Mouse (Mus musculus): ENCODE measurements around the gene Tmem150b. TPM values are rescaled to one million over a fixed set of nuclear protein-coding genes. Genes with fewer than 3 reads are reported as not detected.

Gene Tmem150b
- not detected for total RNA-seq (2021)
- long read RNA-seq, experiment 1 = 0 reads
- long read RNA-seq, experiment 2 = 0 reads

DNA sequence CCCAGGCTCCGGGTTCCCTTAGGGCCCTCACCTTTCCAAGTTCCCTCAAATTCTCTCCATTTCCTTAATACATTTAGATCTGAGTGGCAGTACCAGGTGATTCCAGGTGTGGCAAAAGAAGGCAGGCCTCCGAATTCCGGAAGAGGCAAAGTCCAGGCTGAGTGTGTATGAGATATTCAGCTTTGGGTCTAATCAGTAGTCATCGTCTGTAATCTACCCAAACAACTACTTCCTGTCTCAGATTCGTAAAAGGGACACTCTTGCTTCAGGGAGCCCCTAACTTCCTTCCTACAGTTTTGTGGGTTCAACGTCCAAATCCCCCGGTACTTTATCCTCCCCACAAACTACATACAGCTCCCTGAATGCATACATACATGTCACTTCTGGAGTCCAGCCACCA, at the start of gene Tmem150b:
Gene Tmem150b, minus strand, starts transcription at position 81 of the 400 bp plus-strand sequence.
- no peak for DNase-seq (ENCODE audit: low spot score in 2 of 2)

DNA sequence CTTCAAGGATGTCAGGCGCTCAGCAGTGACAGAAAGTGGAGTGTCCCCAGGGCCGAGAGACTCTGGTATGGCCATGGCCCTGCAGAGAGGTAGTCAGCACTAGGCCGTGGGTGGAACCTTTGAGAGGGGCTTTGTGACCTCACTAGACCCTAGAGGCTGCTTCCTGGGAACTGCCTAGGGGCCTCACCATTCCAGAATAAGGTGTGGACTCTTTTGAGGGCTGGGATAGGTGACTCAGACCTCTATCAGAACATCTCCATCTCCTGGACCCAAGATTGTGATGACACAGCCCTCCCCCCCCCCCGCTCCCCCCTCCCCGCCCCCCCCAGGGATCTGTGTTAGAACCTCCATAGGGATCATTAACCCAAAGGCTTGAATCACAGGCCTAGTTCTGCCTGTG, 46.2 kb upstream of the Tmem150b start, which contains the start of gene Fam71e2:
Gene Fam71e2, minus strand, starts transcription at position 101 of the 400 bp plus-strand sequence.
- DNase-seq (ENCODE audit: low spot score in 2 of 2) = no peak

DNA sequence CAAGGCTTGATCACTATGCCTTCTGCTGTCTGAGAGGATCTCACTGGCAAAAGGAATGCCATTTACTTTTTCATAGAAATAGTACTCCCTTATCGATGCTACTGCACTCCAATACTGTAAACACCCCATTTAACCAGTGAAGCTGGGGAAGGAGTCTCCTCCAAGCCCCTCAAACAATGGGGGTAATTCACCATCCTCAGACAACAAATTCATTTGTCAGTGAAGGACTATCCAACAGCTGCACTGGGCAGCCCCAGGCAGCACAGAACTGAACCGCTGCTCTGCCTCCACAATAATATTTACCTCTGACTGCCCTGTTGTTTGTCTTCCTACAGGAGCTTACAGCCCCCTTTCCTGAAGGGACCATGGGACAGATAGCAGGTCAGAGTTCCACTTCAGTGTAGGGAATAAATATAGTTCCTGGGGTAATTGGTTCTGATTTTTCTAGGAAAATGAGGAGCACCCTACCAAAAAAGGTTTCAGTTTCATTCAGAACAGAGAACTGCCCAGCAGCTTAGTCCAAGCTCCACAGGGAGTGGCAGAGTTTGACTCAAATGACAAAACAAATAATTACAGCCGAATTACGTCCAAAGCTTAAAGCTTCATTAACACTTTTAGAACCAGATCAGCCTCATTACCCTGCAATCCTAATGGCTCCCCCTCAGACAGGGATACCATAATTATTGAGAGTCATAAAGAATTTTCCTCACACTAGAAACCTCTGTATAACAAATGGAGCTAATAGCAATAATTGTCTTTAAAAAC, 40.1 kb upstream of the Tmem150b start:
- DNase-seq (ENCODE audit: low spot score in 2 of 2) = no peak

DNA sequence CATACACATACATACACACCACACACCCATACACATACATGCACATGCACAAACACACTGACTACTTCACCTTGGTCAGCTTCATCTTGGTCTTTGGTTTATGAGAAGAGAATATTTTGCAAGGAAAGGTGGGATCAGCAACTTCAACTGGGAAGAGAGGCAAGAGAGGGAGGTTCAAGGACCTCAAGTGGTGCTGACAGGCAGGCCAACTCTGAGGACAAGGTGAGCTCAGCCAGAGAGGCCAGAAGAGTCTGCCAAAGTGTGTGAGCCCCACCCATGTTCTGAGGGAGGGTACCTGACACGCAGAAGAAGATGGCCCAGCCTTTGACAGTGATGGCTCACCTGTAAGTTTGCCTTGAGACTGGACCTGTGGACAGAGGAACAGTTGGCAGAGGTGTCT, 34.6 kb upstream of the Tmem150b start:
- DNase-seq (ENCODE audit: low spot score in 2 of 2) = no peak

DNA sequence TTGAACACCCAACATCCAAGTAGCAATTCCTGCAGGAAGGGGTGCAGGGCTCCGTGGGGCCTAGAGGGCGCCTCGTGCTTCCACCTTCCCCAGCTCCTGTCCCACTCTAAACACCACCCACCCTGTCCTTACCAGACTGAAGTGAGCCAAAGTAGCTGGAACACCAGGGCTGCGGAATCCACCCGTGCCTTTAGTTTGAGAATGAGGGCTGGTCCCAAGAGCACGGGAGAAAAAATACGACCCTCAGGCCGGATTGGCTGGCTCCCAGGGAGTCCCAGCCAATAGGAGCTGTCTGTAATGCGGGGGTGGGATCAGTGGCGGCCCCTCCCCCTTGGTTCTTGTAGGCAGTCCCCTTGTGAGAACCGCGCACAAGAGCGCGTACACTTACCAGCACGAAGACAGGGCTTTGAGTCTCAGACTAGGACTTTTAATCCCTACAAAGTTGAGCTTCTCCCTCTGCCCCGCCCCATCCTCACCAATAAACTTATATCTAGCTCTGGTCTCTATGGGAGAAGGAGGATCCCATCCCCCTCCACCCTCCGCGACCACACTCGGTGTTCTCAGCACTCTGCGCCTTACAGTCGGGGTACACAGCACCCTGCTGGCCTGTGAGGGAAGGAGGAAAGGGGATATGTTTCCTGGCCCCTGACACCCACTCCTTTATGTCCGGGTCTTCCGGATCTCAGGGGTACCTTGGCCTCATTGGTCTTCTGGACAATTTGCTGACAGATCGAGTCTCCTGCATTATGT, 27.9 kb upstream of the Tmem150b start, which contains the start of gene Cox6b2:
Gene Cox6b2, minus strand, starts transcription at position 274 of the 750 bp plus-strand sequence.
- DNase-seq (ENCODE audit: low spot score in 2 of 2) = peak; percentile 54 to 74

DNA sequence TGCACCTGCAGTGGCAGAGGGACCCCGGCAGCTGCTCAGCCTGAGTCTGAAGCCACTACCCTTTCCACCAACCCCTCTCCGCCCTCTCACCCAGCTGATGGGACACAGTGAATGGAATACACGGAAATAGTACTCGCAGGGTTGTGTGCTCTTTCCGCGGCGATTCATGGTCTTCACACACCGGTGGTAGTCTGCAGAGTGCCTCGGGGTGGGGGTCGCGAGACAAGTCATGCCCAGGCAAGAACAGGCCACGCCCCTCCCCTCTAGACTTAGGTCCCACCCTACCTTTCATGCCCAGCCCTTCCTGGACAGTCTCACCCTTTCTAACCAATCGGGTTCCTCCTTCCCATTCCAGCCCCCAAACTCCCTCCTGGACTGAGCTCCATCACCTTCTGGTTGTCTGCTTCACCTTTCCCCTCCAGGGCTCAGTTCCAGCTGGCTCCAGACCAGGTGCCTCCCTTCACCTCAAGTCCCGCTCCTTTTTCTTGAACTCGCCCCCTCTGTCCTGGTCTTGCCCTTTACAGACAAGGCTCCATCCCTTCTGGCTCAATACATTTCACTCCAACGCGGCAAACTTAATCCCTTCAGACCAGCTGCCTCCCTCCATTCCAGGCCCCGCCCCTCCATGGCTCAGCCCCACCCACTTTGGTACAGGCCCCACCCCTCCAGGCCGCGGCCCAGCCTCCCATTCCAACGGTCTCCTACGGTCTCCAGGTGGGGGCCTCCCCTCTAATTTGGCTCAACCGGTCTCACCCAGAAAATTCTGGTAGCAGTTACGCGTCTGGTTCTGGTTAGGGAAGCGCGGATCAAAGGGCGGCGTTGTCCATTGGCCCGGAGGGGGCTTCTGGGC, 27.1 kb upstream of the Tmem150b start:
- no peak for DNase-seq (ENCODE audit: low spot score in 2 of 2)

DNA sequence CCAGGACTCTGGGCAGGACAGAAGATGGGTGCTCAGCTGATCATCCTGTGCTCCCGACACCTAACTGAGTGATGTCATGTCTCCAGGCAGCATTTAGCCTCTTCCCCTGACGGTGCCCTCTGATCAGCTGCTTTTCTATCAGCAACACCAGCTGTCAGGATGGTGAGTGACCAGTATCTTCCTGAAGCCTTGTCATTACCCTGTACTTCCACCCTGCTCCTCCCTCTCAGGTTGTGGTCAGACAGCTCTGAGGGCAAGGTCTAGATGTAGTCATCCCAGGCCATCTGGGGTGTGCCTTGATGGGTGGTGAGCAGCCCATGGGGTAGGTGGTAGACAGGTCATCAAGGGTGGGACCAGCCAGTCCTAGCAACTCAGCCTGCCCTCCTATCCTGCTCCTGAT, 24.1 kb upstream of the Tmem150b start:
- DNase-seq (ENCODE audit: low spot score in 2 of 2) = no peak

DNA sequence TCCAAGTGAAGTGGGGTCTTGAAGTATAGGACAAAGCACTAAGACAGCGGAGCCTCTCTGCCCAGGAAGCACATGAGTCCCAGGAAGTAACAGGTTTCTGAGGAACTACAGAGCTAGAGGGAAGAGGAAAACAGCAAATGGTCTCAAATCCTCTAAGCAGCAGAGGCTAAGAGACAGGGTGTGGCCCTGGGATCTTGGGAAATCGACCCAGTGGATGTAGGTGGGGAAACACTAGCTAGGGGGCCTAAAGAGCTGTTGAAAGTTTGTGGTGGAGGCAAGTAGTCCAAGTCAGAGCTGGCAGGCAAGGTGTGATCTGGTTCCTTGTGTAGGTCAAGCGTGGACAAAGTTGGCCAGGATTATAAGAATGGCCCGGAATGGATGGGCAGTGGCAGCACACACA, 23.3 kb upstream of the Tmem150b start:
- DNase-seq (ENCODE audit: low spot score in 2 of 2) = no peak

DNA sequence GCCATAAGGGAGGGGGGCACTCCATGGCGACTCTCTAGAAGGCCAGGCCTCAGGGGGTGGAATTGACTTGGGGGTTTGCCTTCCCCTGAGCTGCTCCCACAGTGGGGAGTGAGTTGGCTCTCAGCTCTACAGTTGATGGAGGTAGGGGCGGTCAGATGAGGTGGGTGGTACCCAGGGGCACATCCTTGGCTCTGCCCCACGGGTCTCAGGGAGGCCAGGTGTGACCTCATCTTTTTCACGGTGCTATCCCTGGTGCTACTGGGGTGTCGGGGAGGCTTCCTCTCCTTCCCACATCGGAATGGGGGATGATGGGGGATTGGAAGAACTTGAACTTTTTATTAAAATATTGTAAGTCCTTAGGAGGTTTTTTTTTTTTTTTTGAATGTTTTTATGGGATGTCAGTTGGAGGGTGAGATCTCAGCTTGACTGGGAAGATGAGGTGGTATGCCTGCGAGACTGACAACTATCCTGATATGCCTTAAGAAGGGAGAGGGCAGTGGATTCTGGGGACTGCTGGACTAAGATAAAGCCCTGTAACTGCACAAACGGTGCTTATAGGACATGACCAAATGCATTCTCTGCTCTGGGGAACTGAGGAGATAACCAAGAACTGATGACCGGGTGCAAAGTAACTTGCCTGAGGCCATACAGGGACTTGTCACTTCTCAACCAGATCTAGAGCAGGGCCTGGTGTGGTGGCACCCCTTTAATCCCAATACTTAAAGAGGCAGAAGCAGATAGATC, 22.3 kb upstream of the Tmem150b start:
- no peak for DNase-seq (ENCODE audit: low spot score in 2 of 2)

DNA sequence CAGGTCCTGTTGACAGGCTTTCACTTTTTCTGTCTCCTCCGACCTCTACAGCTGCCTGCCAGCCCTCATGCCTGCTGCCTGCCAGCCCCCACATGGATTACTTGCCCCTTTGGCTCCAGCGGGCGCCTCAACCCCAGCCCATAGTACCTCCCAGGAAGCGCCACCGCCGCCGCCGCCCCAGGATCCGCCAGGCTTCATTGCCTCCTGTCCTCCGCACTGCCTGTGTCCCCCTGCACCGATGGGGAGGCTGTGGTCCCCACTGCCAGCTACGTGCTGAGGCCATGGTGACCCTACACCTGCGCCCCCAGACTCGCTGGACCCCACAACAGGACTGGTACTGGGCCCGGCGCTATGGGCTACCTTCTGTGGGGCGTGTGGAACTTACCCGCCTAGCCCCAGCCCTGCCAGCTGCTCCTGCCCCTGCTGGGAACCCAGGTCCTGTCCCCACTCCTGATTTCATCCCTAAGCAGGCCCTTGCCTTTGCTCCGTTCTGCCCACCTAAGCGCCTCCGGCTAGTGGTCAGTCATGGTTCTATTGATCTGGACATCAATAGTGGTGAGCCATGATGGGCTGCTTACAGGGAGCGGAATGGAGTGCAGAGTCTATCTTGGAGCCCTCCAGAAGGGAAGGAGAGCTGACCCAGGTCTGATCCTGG, 21.4 kb upstream of the Tmem150b start:
- no peak for DNase-seq (ENCODE audit: low spot score in 2 of 2)

DNA sequence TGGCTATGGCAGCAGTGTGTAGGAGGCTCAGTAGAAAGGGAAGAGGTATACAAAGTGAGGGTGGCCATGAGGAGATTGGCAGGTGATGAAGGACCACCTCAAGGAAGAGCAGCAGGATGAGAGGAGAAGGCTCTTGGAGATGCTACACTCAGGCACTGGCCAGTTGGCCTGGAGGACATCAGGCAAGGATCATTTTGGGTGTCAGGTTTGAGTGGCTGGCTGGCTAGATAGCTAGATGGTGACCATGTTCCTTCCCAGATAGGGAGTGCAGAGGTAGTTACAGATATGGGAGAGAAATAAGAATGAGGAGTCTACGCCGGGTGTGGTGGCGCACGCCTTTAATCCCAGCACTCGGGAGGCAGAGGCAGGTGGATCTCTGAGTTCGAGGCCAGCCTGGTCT, 19.8 kb upstream of the Tmem150b start:
- no peak for DNase-seq (ENCODE audit: low spot score in 2 of 2)

DNA sequence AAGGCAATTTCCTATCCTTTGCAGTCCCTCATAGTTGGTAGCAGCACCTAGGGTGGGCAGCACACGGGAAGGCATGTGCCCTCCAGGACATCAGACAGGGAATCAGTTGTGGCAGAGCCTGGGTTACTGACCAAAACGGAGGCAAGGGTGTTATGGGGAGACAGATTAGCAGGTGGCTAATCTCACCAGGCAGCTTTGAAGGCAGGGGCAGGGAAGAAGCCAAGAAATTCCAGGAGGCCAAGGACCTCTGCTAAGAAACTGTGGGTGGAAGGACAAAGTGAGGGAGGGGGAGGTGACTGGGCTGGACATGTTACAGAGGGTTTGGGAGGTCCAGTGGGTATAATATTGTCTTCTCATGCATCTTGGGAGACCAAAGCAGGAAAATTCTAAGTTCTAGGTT, 18.3 kb upstream of the Tmem150b start:
- no peak for DNase-seq (ENCODE audit: low spot score in 2 of 2)

DNA sequence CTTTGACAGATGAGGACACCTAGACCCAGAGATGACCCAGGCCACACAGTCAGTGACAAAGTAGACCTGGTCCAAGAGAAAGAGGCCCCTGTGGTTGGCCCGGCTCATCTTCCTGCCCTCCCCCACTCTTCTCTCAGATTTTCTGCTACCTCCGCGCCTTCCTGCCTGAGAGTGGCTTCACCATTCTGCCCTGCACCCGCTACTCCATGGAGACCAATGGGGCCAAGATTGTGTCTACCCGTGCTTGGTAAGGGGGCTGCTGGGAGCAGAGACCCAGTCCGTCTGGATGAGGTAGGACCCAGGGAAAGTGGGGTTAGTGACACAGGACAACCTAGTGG, 17.4 kb upstream of the Tmem150b start:
- DNase-seq (ENCODE audit: low spot score in 2 of 2) = no peak

DNA sequence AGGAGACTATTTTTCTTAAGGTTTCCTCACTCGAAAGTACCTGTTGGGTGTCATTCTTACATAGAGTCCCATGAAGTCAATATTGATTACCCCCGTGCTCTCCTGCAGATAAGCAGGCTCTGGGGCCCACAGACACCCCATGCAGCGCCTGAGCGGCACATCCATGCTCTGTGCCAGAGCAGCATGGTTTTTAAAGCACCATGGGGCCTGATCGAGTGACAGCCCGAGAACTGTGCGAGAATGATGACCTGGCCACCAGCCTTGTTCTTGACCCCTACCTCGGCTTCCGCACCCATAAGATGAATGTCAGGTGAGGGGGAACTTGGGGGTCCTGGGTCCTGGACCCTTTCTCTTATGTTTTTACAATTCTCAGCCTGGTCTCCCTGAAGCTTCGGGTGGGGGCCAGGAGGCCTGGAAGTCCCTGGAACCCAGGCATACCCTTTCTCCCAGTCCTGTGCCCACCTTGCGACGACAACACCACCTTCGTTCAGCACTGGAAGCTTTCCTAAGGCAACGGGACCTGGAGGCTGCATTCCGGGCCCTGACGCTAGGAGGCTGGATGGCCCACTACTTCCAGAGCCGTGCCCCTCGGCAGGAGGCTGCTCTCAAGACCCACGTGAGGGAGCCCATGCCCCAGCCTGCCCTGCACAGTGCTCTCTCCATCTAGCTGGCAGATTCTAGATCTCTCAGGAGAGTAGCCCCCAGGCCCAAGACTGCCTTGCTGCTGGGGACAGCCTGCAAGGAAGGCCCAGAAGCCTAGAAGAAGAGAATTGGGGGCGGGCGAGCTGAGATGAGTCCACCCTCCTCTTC, 16.8 kb upstream of the Tmem150b start:
- no peak for DNase-seq (ENCODE audit: low spot score in 2 of 2)

DNA sequence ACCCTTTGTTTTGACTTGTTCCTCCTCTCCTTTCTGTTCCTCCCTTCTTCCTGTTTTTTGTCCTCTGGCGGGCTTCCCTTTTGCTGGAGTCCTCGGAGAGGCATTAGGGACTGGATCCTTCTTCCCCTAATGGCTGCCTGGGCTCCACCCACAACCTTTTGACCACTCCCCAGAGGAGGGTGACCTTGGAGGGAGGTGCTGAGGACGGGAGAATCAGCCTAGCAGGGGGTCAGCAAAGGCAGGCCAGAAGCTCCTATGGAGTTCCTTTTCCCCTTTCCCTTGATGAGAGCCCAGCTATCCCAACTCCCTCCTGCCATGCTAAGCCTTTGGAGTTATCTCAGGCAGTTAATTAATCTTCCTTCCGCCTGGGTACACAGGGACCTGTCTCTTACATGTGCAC, 16.1 kb upstream of the Tmem150b start:
- peak; percentile 27 to 40 for DNase-seq (ENCODE audit: low spot score in 2 of 2)

DNA sequence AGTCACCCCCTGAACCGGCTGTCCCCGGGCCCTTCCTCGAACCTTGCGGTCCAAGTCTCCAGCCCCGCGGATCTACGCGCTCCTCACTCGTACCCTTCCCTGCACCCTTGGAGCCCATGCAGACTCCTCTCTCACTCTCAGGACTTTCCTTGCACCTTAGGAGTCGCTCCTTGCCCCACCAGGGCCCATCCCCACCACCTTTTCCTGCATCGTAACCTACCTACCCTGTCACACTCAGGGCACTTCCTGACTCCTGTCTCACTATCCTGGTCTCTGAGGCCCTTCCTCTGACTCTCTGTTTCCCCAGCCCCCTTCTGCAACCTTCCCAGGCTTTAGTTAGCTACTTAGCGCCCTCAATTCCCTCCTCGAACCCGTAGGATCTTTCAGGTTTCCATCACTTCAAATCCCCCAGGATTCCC, 15.3 kb upstream of the Tmem150b start:
- DNase-seq (ENCODE audit: low spot score in 2 of 2) = no peak

DNA sequence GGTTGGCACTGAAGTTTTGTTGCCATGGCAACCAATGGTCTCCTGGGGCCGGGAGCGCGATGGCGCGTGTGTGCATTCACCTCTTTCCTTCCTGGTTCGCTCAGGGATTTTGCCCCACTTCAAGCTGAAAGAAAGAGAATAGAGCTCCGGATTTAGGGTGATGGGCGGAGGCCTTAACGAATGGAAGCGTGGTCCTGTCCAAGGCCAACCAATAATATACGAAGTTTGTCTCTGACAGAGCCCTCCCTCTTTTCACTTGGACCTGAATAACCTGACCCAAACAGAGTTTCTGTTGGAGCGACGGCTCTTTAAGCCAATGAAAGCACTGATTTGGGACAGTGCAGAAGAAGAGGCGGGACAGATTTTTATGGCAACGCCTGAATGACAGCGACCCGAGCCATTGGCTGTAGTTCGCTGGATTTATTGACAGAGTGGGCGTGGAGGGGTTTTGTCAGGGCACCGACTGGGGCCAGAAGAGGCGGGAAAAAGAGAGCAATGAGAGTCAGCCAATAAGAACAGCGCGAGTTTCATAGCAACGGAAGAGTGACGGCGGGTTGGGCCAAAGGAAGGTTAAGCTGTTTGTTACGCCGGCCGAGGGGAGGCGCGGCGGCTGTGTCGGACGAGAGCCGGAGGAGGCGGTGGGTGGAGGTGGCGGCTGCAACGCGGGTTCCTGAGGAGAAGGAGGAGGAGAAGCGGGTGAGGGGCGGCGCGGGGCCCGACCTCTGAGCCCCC, 14.7 kb upstream of the Tmem150b start, which contains the start of gene Kmt5c:
Gene Kmt5c, plus strand, starts transcription at position 572 of the 732 bp plus-strand sequence.
- DNase-seq (ENCODE audit: low spot score in 2 of 2) = peak; percentile 98 to 100

DNA sequence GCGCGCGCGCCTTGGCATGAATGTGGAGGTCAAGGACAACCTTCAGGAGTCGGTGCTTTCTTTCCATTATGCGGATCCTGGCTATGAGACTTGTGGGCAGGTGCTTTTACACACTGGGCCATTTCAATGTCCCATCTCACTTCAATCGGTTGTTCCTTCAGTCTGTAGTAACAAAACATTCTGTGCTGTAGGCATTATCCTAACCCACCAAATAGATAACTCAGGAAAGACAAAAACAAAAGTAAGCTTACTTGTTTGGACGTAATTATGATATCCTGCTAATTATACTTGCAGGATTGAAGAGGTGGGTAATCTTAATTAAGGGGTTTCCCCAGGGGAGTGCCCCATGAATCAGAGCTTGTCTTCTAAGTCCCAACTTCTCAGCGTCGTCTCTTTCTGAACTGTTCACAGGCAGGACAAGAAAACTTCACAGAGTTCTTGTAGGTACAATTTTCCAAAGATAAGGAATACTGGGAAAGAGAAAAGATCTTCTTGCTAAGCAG, 14.0 kb upstream of the Tmem150b start:
- no peak for DNase-seq (ENCODE audit: low spot score in 2 of 2)
